Mouse (Mus musculus): ENCODE measurements at regions not wholly inside any gene's neighbourhood (a gene's known extent, or its start where the extent isn't known, plus 50 kb on each side); places are given as distances from the start of the nearest gene placed in this dataset.

DNA sequence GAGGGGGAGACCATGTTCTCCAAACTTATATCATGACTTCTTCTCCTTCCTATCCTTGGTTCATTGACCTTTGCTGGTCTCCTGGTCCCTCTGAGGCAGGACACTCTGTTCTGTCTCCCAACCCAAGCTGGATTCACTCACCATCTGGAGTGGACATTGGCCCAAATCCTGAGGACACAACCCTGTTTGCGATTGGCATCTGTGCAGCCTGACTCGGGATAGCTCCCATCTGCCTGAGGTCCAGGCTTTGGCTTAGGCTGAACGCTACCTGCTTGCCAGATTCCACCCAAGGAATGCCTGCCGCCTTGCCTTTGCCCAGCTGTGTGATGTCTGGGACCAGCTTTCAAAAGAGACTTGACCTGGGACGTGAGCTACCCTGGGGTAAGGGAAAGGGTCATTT, 161.2 kb upstream of the Ubl3 start:
- TF ChIP-seq POLR2A (IDR thresholded peaks at IDR 0.05; ENCODE audit: extremely low read depth, insufficient read depth, low read length) = no peak
- TF ChIP-seq CTCF (IDR thresholded peaks at IDR 0.05; ENCODE audit: extremely low read depth, insufficient read depth, low read length) = no peak
